Mouse (Mus musculus) heart, adult 18-20 months (tissue): ENCODE data around the gene Taf1c. TPM values are rescaled to one million over a fixed set of nuclear protein-coding genes. Genes with fewer than 3 reads are reported as not detected.
A peak's percentile ranks its signal among the peaks of the same experiment; 100 is the strongest.

ENCODE experiments used
- DNase-seq, 2 experiments: peaks; one replicate each; pipeline ENCODE4 v3.0.0; 2021 to 2022; ENCODE audit warnings: mixed read lengths in 1 of 2
- total RNA-seq, 2 experiments: library from RNA; stranded (reverse); gene quantifications; 2 replicates each; pipeline ENCODE4 v1.2.3; 2021

The Taf1c gene
- total RNA-seq, 2 experiments from 2014 or later = 3.5 to 4.5 TPM

GRCm38 (mm10) chr8:119623061-119623460 lies 18.0 kb upstream of the Taf1c start:
- DNase-seq = no peak

GRCm38 (mm10) chr8:119622555-119622954 lies 17.5 kb upstream of the Taf1c start:
- DNase-seq = no peak

DNA sequence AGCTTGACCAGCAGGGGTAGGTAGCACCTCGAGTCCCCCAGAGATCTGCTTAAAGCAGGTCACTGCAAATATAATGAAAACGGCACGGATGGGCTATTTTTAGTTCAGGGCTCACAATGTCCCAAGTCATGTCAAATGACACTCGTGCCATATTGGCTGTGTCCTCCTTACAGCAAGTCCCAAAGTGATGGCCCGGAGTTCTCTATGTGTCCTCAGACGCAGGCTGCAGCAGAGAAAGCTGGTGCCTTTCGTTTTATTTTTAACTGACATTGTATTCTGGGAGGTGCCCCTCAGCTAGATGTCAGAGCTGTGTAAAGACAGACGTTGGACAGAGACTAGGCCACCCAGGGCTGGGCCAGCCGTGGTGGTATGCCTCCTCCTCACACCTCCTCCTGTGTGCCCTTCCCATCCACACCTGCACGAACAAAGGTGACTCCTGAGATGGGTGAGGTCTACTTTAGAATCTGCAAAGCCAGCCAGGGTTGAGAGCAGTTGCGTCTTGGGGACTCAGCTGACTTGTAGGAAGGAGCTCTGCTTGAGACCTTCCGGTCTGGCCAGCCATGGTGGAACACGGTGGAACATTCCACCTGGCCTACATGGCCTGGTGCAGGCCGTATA lies 15.9 kb upstream of the Taf1c start:
- DNase-seq = peak; percentile 31 to 57

- DNase-seq = no peak
Observed at GRCm38 (mm10) chr8:119620116-119620840, 15.3 kb upstream of the Taf1c start.

GRCm38 (mm10) chr8:119618887-119619286 lies 13.9 kb upstream of the Taf1c start:
- no peak for DNase-seq

- DNase-seq = peak; percentile 59 to 77
Observed at GRCm38 (mm10) chr8:119617586-119617985, 12.6 kb upstream of the Taf1c start.

DNA sequence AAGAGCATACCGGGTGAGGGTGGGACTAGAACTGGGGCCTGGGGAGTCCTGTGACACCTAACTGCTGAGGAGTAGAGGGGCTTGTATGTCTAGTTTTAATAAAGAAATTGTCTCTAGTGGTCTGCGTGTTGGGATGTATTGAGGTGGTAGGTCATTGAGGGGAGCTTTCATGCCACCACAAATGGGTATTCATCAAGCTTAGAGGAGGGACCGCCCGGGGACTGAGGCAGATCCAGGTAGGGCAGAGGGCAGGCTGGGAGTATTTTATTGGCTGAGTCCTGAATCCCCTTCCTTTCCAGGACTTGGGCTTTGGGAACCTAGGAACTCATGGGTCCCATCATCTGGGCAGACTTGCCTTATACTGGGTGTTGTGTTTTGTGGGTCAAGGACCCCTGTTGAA lies 11.8 kb upstream of the Taf1c start:
- DNase-seq = no peak

DNA sequence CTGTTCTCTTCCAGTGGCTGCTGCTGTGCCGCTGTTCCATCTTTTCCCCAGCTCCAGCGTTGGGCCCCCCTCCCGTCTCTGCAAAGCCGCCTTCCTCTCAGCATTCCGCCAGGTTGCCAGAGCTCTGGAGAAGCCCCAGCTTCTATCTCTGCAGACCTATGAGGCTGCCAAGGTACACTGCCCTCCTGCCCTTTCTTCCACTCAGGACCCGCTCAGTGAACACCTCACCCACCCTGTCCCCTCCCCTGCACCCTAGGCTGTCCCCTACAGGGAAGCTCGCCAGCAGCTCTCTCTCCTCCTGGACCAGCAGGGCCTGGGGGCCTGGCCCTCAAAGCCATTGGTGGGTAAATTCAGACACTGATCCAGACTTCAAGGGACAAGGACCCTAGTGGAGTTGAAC lies 11.3 kb upstream of the Taf1c start:
- no peak for DNase-seq

- DNase-seq = no peak
Observed at GRCm38 (mm10) chr8:119615096-119615495, 10.1 kb upstream of the Taf1c start.

GRCm38 (mm10) chr8:119612471-119612870 lies 7.4 kb upstream of the Taf1c start, which contains the start of gene Adad2:
TSS of gene Adad2 (plus strand) at chr8:119612747.
- DNase-seq = no peak

- DNase-seq = no peak
Observed at GRCm38 (mm10) chr8:119606224-119606623, 1.2 kb upstream of the Taf1c start.

GRCm38 (mm10) chr8:119604398-119604803 lies 621 bp downstream of the Taf1c start:
- no peak for DNase-seq

GRCm38 (mm10) chr8:119603771-119604170 lies 1.3 kb downstream of the Taf1c start:
- no peak for DNase-seq

- DNase-seq = no peak
Observed at GRCm38 (mm10) chr8:119591456-119591855, 13.6 kb downstream of the Taf1c start.

- no peak for DNase-seq
Observed at GRCm38 (mm10) chr8:119590348-119590747, 14.7 kb downstream of the Taf1c start.

GRCm38 (mm10) chr8:119588844-119589243 lies 16.2 kb downstream of the Taf1c start:
- DNase-seq = no peak

DNA sequence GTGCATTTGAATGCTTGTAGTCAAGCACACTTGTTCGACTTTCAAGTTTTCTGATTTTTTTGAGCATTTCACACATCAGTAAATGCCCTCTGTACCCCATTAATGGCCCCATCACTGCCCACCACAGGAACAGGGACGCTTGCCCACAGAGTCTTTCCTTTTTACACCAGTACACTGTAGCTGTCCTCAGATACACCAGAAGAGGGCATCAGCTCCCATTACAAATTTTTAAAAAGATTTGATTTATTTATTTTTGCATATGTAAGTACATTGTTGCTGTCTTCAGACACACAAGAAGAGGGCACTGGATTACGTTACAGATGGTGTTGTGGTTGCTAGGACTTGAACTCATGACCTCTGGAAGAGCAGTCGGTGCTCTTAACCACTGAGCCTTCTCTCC lies 16.7 kb downstream of the Taf1c start:
- no peak for DNase-seq

DNA sequence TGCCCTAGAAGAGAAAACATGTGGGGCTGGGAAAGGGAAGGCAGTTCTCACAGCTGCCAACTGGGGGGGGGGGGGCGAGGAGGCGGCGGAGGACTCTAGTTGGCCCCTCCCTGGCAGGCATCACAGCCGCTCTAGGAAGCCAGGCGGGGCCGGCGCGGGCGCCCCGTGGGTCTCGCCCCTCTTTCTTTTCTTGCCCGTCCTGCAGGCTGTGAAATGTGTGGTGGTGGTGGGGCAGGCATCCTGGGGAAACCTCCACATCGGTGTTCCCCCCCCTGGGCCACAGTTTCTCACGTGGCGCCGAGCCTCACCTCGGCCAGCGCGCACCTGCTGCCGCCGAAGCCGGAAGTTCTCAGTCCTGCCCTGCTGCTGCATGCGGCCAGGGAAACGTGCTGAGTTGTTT lies 19.1 kb downstream of the Taf1c start:
- no peak for DNase-seq

DNA sequence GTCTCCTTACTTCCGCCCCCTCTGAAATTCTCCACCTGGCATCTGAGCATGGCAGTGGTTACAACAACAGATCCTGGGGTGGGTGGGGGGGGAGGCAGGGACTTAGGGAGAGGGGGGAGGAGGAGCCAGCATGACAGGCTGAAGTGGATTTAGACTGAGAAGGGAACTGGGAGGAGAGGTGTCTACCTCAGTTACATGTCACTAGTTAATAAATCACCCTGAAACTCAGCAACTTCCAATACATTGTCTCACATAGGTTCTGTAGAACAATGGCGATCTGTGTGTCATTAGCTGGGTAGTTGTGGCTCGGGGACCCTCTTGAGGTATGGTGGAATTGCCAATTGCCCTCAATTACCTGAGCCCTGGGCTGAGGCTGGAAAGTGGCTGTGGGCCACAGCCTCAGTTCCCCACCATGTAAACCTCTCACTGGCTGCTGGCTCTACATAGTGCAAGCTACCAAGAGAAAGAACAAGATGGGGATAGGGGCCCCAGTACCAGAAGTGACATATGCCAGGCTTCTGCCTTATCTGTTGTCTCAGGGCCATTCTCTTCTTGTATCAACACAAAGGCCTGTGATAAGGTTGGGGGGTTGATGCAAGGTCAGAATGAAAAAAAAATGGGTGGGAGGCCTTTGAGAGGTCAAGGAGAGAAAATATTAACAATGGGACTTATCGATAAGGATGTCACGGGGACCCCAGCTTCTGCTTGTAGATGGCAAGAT lies 24.4 kb downstream of the Taf1c start:
- no peak for DNase-seq

DNA sequence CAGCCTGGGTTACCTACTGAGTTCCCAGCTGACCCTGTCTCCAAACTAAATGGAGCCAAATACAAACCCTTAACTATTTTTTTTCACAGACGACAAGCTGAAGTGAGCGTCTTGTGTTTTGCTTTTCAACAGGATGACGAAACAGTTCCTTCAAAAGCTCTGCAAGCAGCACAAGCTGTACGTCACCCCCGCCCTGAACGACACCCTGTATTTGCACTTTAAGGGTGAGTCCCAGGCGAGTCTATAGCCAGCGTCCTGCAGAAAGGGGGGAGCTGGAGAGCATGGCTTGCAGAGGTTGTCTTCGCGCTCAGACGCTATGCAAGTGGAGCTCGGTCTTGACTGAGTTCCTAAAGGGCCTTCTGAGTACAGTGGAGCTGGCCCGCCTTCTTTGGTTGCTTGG lies 25.9 kb downstream of the Taf1c start:
- DNase-seq = no peak

GRCm38 (mm10) chr8:119575366-119575726 lies 29.7 kb downstream of the Taf1c start:
- no peak for DNase-seq

- DNase-seq = peak; percentile 97 to 99
Observed at GRCm38 (mm10) chr8:119574437-119575365, 30.3 kb downstream of the Taf1c start, which contains the start of the genes Hsdl1 and Dnaaf1. TSS of gene Hsdl1 (minus strand) at chr8:119575183. TSS of gene Dnaaf1 (plus strand) at chr8:119575235.
